Mouse (Mus musculus) CD4-positive naive resting alpha-beta T cell, adult 57 days (primary cell): ENCODE data around the gene Sec14l2. TPM values are rescaled to one million over a fixed set of nuclear protein-coding genes. Genes with fewer than 3 reads are reported as not detected.

Experiments used
- total RNA-seq: library from RNA; stranded (reverse); gene quantifications from one replicate; pipeline ENCODE4 v1.2.4, GENCODE M21; 2023

The Sec14l2 gene
- 1.0 TPM for total RNA-seq

DNA sequence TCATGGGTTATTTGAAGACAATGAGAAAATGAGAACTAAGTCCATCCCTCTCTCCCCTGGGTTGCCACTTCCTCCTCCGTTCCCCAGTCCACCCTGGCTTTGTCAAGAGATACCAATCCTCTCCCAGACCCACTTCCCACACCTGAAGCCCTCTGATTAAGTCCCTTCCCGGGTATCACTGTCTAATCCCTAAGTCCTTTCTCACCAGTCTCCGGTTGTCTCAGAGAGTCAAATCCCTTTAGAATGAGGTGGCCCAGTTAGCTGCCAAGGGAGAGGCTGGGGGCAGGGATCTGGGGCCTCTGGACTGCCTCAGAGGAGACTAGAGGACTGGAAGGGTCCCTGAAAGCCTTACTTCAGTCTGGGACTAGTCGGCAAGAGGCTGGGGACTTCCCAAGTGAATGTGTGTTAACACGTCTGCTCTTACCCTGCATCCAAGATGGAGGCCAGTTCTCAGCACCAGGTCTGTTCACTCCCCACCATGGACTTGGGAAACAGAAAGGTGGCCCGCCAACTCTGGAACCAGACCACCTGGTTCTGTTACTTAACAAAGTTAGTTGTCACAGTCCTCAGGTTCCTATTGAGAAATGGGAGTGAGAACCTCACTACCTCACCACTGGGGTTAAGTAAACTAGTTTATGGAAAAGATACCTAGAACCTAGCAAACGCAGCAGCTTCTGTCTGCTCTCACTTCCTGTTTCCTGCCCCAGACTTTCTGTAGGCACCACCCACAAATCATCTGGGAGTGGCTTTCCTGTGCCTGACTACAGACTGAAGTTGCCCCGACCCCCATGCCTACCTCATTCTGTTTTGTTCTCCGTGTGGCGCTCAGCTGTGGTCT is at the start of gene Sec14l2:
TSS of gene Sec14l2 (minus strand) at position 674 of the 838 bp plus-strand sequence.

DNA sequence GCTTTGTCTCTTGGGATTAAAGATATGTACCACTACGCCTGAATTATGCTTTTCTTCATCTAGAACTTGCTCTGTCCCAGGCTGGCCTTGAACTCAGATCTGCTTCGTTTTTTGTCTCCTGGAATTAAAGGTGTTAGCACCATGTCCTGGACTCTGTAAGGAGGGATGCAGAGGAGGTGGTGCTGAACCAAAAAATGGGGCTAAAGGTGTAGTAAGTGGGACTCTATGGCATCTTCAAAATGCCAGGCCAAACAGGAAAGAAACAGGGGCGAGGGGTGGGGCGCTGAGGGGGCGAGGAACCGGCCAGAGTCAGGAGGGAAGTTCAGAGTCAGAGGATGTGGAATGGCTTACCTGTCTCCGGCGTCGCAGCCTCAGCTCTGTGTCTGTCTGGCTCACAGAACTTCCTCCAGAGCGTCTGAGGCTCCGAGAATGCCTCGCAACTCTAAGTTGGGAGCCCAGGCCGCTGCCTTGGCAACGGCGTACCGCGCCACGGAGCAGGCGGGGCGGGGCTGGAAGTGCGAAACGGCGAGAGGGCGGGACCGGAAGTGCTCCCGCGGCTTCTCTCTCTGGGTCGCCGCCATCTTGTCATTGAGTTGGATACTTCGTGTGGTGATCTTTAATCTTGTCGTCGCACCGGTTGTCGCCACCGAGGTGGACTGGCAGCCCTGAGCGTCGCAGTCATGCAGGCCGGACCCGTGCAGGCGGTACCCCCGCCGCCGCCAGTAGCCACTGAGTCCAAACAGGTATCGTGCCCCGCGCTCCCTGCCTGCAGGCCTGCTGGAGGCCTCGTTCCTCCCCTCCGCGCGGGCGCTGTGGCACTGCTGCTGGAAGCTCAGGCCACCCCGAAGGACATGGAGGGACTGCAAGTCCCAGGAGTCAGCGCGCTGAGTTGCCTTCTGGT is 36.8 kb upstream of the Sec14l2 start, which contains the start of the genes Ccdc157 and Sf3a1:
TSS of gene Ccdc157 (minus strand) at position 486 of the 901 bp plus-strand sequence.
TSS of gene Sf3a1 (plus strand) at position 543 of the 901 bp plus-strand sequence.

GRCm38 (mm10) chr11:4134986-4135935 is 12.0 kb upstream of the Sec14l2 start, which contains the start of gene Rnf215:
Rnf215 (plus strand) TSS chr11:4135202.

GRCm38 (mm10) chr11:4095171-4096053 is 27.8 kb downstream of the Sec14l2 start, which contains the start of gene Mtfp1:
Mtfp1 (minus strand) TSS chr11:4095445.

GRCm38 (mm10) chr11:4064627-4065122 is 58.5 kb downstream of the Sec14l2 start, which contains the start of gene Sec14l3:
Sec14l3 (plus strand) TSS chr11:4064841.

Other genes starting within 250 kb of the Sec14l2 start
- 0.35 TPM for gene 4921536K21Rik, start 228.3 kb downstream of the Sec14l2 start, total RNA-seq
- 4.0 TPM for gene Dusp18, start 228.2 kb downstream of the Sec14l2 start, total RNA-seq
- 3.3 TPM for gene Slc35e4, start 208.8 kb downstream of the Sec14l2 start, total RNA-seq
- 12.4 TPM for gene Tcn2, start 191.3 kb downstream of the Sec14l2 start, total RNA-seq
- gene Pes1, start 159.4 kb downstream of the Sec14l2 start, total RNA-seq, result 64.9 TPM
- not detected for gene 4930556J24Rik, start 146.6 kb downstream of the Sec14l2 start, total RNA-seq
- not detected for gene Gal3st1, start 139.8 kb downstream of the Sec14l2 start, total RNA-seq
- gene Sec14l4, start 92.0 kb downstream of the Sec14l2 start, total RNA-seq, result not detected
- gene Sec14l3, start 58.6 kb downstream of the Sec14l2 start, total RNA-seq, result not detected
- gene Mtfp1, start 28.0 kb downstream of the Sec14l2 start, total RNA-seq, result not detected
- gene Rnf215, start 11.8 kb upstream of the Sec14l2 start, total RNA-seq, result 29.4 TPM
- gene Ccdc157, start 36.9 kb upstream of the Sec14l2 start, total RNA-seq, result 8.5 TPM
- gene Sf3a1, start 36.9 kb upstream of the Sec14l2 start, total RNA-seq, result 50.1 TPM
- gene Tbc1d10a, start 63.4 kb upstream of the Sec14l2 start, total RNA-seq, result 66.6 TPM
- 14.1 TPM for gene Castor1, start 94.8 kb upstream of the Sec14l2 start, total RNA-seq
- 14.2 TPM for gene Osm, start 113.0 kb upstream of the Sec14l2 start, total RNA-seq
- 0.89 TPM for gene Lif, start 134.1 kb upstream of the Sec14l2 start, total RNA-seq